Mouse (Mus musculus): Measurements from ENCODE around the gene Slc4a5.

Slc4a5 gene

GRCm38 (mm10) chr6:83219814-83220213, at the start of gene Slc4a5:
Gene Slc4a5, plus strand, starts transcription at chr6:83219828.
- no peak for DNase-seq (ENCODE audit: low read depth, low spot score)

GRCm38 (mm10) chr6:83169872-83170271, 49.8 kb upstream of the Slc4a5 start:
- DNase-seq (ENCODE audit: low read depth, low spot score) = no peak

GRCm38 (mm10) chr6:83171063-83171462, 48.6 kb upstream of the Slc4a5 start:
- DNase-seq (ENCODE audit: low read depth, low spot score) = no peak

DNA sequence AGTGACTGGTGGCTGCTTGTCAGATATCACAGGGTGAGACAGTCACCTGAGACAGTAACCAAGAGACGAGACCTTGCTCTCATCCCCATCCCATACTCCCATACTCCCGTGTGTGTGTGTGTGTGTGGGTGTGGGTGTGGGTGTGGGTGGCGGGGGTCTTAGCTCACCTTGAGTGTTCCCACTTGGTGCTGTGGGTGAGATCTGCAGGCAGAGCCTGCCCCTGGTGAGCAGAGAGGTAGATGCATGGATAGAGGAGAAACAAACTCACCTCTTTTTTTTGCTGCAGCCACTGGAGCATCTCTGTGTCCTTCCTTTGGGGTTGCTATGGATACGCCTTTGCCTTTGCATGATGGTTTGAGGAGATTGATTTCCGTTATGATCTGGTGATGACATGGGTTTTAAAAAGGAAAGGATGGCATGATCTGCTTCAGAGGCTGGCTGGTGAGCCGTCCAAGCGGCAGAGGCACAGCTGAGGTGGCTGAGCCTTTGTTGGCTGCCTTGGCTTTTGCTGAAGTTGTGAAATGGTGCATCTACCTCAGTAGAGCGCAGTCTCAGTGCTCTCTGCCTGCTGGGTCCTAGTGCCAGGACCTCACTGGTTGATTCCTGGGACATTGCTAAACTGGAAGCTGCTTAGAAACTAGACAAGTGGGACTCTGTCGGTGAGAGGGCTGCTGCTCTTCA, 47.2 kb upstream of the Slc4a5 start:
- no peak for DNase-seq (ENCODE audit: low read depth, low spot score)

DNA sequence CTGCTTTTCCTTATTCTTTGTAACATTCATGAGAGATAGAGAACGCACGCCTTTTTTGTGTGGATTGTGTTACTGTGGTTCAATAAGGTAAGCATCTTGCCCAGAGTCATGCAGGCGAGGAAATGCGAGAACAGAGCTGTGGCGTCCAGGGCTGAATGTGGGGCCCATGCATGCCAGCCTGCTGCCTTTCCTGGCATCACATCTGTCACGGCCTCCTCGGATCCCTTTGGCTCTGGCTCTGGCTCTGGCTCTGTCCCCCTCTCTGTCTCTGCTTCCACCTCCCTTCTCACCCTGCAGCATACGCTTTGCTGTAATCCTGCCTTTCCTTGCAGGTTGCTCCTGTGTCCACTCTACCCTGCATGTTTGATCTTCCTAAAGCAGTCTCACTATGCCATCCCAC, 43.6 kb upstream of the Slc4a5 start:
- no peak for DNase-seq (ENCODE audit: low read depth, low spot score)

GRCm38 (mm10) chr6:83179390-83180117, 40.1 kb upstream of the Slc4a5 start:
- no peak for DNase-seq (ENCODE audit: low read depth, low spot score)

DNA sequence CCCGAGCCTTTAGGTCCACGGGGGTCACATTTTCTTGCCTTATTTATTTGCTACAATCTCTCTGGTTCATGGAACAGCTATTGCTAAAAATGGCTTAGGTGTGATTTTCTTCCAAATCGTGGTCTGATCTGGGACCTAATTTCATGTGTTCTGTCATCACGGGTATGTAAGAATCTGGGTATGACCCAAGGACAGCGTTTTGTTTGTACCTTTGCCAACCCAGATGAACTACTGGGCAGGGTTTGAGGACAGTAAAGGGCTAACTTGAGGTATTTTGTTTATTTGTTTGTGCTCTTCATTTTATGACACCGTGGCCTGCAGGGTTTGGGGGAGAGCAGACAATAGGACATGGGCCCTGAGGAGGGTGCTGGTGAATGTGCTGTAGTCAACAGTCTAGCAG, 39.0 kb upstream of the Slc4a5 start:
- no peak for DNase-seq (ENCODE audit: low read depth, low spot score)

DNA sequence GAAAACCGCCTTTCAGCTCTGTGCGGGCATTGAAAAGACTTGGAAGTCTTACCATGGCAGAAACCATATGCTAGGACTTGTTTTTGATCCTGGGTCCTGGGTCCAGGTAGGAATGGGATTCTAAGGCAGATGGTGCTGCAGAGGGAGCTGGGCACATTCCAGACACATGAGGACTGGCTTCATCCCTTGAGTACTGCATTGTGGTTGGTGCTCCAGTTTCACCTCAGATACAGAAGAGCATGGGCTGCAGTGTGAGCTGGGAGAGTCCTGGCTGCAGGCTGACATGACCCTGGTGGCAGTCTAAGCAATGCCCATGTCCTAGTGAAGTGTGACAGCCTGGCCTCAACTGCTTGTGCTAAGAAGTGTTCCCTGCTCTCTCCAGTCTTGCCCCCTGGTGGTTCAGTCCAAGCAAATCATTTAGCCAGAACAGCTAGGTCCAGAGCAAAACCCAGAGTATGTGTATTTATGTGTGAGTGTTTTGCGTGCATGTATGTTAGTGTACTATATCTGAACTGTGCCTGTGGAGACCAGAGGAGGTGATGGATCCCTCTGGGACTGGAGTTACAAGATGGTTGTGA, 34.7 kb upstream of the Slc4a5 start:
- DNase-seq (ENCODE audit: low read depth, low spot score) = no peak

DNA sequence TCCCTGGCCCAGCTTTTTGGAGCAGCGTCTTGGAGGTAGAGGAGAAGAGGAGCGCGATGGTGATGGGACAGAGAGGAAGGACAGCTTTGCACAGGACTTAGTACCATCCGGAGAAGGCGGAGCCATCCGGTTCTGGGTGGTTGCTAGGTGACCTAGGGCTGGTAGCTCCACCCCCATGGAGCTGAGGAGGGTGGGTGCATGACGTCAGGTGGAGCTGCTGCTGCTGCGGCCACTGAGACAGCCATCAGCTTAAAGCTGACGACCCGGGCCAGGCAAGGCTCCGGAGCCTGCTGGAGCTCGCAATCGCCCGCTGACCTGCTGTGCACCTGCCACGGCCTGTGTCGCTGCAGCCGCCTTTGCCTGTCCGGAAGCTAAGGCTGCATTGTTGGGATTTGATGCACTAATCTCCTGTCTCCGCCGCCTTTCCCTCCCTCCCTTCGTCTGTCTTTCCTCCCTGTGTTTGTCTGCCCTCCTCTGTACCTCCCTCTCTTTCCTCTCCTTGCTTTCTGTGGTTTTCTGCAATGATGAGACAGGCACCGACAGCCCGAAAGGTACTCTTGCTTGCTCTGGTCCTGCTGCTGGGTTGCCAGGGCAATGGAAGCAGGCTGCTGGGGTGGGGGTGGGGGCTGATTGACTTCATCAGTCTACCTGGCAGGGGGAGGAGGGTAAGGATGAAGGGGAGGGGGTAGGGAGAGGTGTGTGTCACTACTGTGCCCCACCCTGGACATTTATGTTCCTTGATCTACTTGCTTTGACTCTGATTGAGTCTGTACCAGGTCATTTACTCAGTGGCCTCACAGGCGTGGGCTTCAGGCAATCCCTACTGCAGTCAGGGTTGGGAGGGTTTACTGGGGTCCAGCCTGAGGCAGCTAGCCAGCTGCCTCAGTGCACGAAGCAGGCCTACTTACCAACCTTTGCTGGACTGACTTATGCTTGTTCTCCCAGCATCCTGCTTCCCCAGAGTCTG, 33.5 kb upstream of the Slc4a5 start:
- DNase-seq (ENCODE audit: low read depth, low spot score) = peak; percentile 85

- DNase-seq (ENCODE audit: low read depth, low spot score) = no peak
Observed at GRCm38 (mm10) chr6:83186946-83187345, 32.7 kb upstream of the Slc4a5 start.

- DNase-seq (ENCODE audit: low read depth, low spot score) = no peak
Observed at GRCm38 (mm10) chr6:83193571-83193970, 26.1 kb upstream of the Slc4a5 start.

DNA sequence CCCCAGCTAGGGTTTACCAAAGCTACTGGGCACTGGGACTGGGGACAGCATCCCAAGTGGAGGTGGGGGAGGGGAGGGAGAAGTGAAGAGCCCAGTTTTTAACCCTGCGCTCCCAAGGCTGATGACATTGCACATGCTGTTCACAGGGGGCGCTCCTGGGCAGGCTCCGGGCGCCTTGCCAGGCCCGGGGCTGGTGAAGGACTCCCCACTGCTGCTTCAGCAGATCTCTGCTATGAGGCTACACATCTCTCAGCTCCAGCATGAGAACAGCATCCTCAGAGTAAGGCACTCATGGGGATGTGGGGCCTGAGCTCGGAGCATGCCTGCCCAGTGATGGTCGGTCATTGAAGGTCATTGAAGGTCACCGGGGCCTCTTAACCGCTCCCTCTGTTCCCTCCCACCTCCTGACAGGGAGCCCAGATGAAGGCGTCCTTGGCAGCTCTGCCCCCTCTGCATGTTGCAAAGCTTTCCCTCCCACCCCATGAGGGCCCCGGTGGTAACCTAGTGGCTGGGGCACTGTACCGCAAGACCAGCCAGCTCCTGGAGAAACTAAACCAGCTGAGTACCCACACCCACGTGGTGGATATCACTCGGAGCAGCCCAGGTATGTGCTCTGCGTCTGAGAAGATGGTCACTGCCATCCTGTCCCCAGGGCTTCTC, 22.2 kb upstream of the Slc4a5 start:
- no peak for DNase-seq (ENCODE audit: low read depth, low spot score)

GRCm38 (mm10) chr6:83203320-83203719, 16.3 kb upstream of the Slc4a5 start:
- no peak for DNase-seq (ENCODE audit: low read depth, low spot score)

- DNase-seq (ENCODE audit: low read depth, low spot score) = no peak
Observed at GRCm38 (mm10) chr6:83205851-83206250, 13.8 kb upstream of the Slc4a5 start.

DNA sequence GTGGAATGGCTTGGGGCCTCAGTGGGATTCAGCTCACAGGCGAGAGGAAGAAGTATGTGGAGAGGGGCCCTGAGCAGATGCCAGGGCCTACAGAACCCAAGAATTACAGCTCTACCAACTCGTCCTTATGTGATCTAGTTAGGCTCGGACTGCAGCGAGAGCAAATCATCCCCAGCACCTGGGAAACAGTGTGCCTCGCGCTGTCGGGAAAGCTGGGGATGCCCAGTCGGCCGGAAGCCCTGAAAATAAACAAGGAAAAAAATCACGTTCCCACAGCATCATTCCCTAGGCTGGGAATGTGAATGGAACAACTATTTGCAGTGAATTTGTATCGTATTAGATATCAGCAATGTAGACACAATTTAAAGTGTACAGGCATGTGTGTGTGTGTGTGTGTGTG, 13.3 kb upstream of the Slc4a5 start:
- no peak for DNase-seq (ENCODE audit: low read depth, low spot score)

GRCm38 (mm10) chr6:83207361-83208049, 12.1 kb upstream of the Slc4a5 start:
- no peak for DNase-seq (ENCODE audit: low read depth, low spot score)

GRCm38 (mm10) chr6:83208050-83208400, 11.6 kb upstream of the Slc4a5 start:
- DNase-seq (ENCODE audit: low read depth, low spot score) = no peak

- DNase-seq (ENCODE audit: low read depth, low spot score) = no peak
Observed at GRCm38 (mm10) chr6:83210495-83210894, 9.1 kb upstream of the Slc4a5 start.

DNA sequence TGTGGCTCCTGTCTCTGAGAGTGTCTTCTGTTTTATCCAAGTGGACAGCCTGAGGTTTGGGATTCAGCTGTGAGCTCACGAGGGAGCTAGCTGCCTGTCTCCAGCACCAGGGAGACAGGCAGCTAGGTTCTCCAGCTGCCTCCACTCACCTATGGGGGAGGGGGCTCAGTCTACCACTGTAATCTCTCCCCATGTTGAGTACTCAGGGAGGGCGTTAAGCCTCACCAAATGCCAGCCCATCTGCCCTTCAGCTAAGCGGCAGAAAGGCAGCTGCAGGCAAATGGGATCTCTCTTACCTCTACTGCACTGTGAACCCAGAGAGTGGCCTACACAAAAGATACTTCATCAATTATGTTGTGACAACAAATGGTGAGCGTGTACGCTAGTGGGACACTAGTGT, 8.1 kb upstream of the Slc4a5 start:
- peak; percentile 58 for DNase-seq (ENCODE audit: low read depth, low spot score)

- DNase-seq (ENCODE audit: low read depth, low spot score) = peak; percentile 56
Observed at GRCm38 (mm10) chr6:83215002-83215666, 4.5 kb upstream of the Slc4a5 start.
